Mouse (Mus musculus): Measurements from ENCODE around the gene Edar. TPM values are rescaled to one million over a fixed set of nuclear protein-coding genes. Genes with fewer than 3 reads are reported as not detected.
"Not testable (repeated sequence)": the region's sequence is repeated elsewhere in the genome, so short reads cannot be mapped to it uniquely, and the experiment has no call there.

Gene Edar
- 0.23 and 0.35 TPM in 2 replicates for polyA plus RNA-seq (2015; fragmentation: Nextera tagmentation; extraction: Ambion mirVana)

DNA sequence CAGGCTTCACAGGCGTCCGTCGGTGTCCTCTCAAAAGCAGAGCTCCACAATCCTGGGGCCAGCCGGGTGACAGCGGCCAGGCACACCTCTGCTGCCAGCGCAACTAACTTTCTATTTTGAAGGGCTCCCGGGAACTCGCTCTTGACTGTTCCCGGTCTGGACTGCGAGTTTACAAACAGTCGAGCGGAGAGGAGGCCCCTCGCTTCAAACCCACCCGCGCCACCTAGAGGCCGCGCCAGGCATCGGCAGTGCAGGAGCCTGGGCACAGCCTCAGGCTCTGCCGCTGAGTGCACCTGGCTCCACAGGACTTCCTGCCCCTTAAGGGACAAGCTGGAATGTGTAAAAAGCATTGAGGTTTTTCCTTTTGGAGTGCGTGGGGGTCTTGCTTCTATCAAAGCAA lies at the start of gene Edar:
TSS of gene Edar (minus strand) at position 122 of the 400 bp plus-strand sequence.
- Histone ChIP-seq H3K9ac (ENCODE audit: low read length) (peak within 1 kb of the TSS; percentile 63), H3K27ac (ENCODE audit: low read length) (no peak within 1 kb of the TSS), H3K4me3 (ENCODE audit: low read length) (peak within 1 kb of the TSS; percentile 51), H3K27me3 (ENCODE audit: control insufficient read depth, insufficient read depth, low read depth, low read length) (no peaks in the 10 kb centered on the region; the same call in 1 of the 2 replicates), H3K9me3 (ENCODE audit: control insufficient read depth, low read length) (no peaks in the 10 kb centered on the region), H3K4me1 (replicated peaks; ENCODE audit: control insufficient read depth, insufficient read depth, low read length) (peaks cover 2% of the 10 kb centered on the region; the same call in 1 of the 2 replicates), H3K36me3 (ENCODE audit: control insufficient read depth, insufficient read depth, low read length) (no peaks in the 10 kb centered on the region), H3K4me2 (ENCODE audit: low read depth, low read length) (peak within 1 kb of the TSS; percentile 76)
- peak; percentile 87 for ATAC-seq (ENCODE audit: low read depth)
- 3% methylated on average over 20 of the region's 20 CpGs for WGBS

DNA sequence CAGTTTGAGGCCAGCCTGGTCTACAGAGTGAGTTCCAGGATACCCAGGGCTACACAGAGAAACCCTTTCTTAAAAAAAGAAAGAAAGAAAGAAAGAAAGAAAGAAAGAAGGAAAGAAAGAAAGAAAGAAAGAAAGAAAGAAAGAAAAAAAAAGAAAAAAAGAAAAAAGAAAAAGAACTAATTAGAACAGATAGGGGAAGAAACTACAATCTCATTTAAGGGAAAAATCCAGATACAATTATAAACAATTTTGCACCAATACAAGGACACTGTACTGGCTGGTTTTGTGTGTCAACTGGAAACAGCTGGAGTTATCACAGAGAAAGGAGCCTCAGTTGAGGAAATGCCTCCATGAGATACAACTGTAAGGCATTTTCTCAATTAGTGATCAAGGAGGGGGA lies 42.7 kb upstream of the Edar start, which contains the start of gene Gm17542:
TSS of gene Gm17542 (minus strand) at position 101 of the 400 bp plus-strand sequence.
- H3K4me3 ChIP-seq (ENCODE audit: low read length); H3K9ac ChIP-seq (ENCODE audit: low read length); H3K27ac ChIP-seq (ENCODE audit: low read length); ATAC-seq (ENCODE audit: low read depth); H3K9me3 ChIP-seq (ENCODE audit: control insufficient read depth, low read length); H3K27me3 ChIP-seq (ENCODE audit: control insufficient read depth, insufficient read depth, low read depth, low read length); H3K4me1 ChIP-seq (replicated peaks; ENCODE audit: control insufficient read depth, insufficient read depth, low read length); H3K4me2 ChIP-seq (ENCODE audit: low read depth, low read length); H3K36me3 ChIP-seq (ENCODE audit: control insufficient read depth, insufficient read depth, low read length): not testable (repeated sequence)

DNA sequence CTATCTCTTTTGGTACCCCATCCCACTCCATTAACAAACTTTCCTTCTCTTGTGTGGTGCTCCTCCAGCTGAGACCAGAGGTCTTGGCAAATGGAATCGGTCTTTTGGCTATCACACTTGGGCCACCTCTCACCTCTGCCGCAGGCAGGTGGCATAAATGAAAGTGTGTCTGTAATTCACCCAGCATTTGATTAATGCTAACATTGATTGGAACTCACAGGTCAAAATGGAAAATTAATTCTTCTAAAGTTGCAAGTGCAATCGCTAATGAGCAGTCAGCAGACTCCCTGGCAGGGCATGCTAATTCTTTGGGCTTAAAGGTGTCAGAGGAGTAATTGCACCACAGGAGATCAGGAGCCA lies 39.3 kb upstream of the Edar start:
- H3K4me1 ChIP-seq (replicated peaks; ENCODE audit: control insufficient read depth, insufficient read depth, low read length) = peaks cover 3% of the 10 kb centered on the region; the same call in 1 of the 2 replicates
- no peaks in the 10 kb centered on the region for H3K36me3 ChIP-seq (ENCODE audit: control insufficient read depth, insufficient read depth, low read length)
- H3K4me2 ChIP-seq (ENCODE audit: low read depth, low read length) = peak overlapping the region; percentile 52
- WGBS = 41% methylated on average over 3 of the region's 3 CpGs
- no peak overlapping the region for H3K27ac ChIP-seq (ENCODE audit: low read length)
- H3K4me3 ChIP-seq (ENCODE audit: low read length) = peak overlapping the region; percentile 31
- H3K27me3 ChIP-seq (ENCODE audit: control insufficient read depth, insufficient read depth, low read depth, low read length) = no peaks in the 10 kb centered on the region
- no peak for ATAC-seq (ENCODE audit: low read depth)
- no peak overlapping the region for H3K9ac ChIP-seq (ENCODE audit: low read length)
- no peaks in the 10 kb centered on the region for H3K9me3 ChIP-seq (ENCODE audit: control insufficient read depth, low read length)

DNA sequence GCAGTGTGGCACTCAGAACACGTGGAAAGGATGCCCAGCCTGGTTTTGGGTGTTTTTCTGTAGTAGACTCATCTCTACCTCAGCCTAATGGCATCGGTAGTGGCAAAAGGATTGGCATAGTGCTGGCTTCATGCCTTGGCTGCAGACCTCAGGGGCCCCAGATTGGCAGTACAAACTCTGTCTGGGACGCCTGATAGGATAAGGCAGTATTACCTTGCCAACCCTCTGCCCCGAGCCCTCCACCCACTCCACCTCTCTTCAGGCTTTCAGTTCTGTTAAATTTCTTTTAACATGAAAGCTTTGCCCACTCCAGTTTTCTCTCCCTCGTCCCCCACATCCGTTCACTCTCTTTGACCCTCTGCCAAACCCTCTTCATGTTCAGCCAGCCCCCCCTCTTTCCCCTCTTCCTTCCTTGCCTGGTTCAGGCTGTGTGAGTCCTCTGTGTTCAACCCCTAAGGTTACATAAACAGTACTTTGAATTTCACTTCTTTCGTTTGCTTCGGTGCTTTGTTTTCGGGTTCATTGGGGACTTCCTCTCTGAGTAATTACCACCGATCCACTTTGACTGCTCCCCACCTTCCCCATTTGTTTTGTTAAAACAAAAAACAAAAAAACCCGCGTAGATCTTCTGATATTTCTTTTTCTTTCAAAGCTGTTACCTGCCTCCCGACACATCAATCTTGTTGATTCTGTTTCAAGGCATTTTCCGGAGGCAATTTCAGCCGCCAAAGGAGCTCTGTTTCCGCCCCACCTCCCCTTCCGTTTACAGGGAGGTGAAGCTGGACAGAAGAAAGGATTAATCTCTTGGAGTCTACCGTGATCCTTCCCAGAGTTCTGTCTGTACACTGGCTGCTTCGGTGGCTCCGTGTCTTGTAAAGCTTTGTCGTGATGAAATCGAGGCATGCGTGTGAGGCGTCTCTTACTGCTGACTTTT lies 38.7 kb upstream of the Edar start:
- Histone ChIP-seq H3K36me3 (ENCODE audit: control insufficient read depth, insufficient read depth, low read length) (no peaks in the 10 kb centered on the region), H3K4me3 (ENCODE audit: low read length) (peak overlapping the region; percentile 31), H3K4me2 (ENCODE audit: low read depth, low read length) (peak overlapping the region; percentile 52), H3K27me3 (ENCODE audit: control insufficient read depth, insufficient read depth, low read depth, low read length) (no peaks in the 10 kb centered on the region), H3K27ac (ENCODE audit: low read length) (peak overlapping the region; percentile 45; the same call in 1 of the 2 replicates), H3K9me3 (ENCODE audit: control insufficient read depth, low read length) (no peaks in the 10 kb centered on the region), H3K4me1 (replicated peaks; ENCODE audit: control insufficient read depth, insufficient read depth, low read length) (peaks cover 3% of the 10 kb centered on the region; the same call in 1 of the 2 replicates), H3K9ac (ENCODE audit: low read length) (peak overlapping the region; percentile 39)
- 12% methylated on average over 24 of the region's 24 CpGs for WGBS
- ATAC-seq (ENCODE audit: low read depth) = peak; percentile 65

DNA sequence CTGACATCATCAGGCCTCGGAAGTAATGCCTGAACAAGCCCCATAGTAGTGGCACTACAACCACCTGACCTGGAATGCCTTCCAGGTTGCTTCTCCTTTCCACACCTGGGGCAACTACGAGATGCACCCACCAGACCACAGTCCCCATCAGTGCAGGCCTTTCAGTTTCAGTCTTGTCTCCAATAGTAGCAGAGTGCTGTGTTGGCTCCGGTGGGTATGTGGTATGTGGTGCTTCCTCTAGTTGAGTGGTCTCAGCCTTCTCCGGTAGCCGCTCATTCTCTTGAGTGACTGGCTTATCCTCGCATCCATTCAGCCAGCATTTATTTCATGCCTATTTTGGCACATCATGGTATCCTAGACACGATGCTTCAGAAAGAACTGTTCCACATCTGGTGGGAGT lies 37.8 kb upstream of the Edar start:
- Histone ChIP-seq H3K4me2 (ENCODE audit: low read depth, low read length) (no peak overlapping the region), H3K4me3 (ENCODE audit: low read length) (no peak overlapping the region), H3K9ac (ENCODE audit: low read length) (no peak overlapping the region), H3K36me3 (ENCODE audit: control insufficient read depth, insufficient read depth, low read length) (no peaks in the 10 kb centered on the region), H3K27me3 (ENCODE audit: control insufficient read depth, insufficient read depth, low read depth, low read length) (no peaks in the 10 kb centered on the region), H3K9me3 (ENCODE audit: control insufficient read depth, low read length) (no peaks in the 10 kb centered on the region), H3K27ac (ENCODE audit: low read length) (no peak overlapping the region), H3K4me1 (replicated peaks; ENCODE audit: control insufficient read depth, insufficient read depth, low read length) (peaks cover 3% of the 10 kb centered on the region; the same call in 1 of the 2 replicates)
- WGBS = 83% methylated on average over 7 of the region's 7 CpGs
- no peak for ATAC-seq (ENCODE audit: low read depth)

DNA sequence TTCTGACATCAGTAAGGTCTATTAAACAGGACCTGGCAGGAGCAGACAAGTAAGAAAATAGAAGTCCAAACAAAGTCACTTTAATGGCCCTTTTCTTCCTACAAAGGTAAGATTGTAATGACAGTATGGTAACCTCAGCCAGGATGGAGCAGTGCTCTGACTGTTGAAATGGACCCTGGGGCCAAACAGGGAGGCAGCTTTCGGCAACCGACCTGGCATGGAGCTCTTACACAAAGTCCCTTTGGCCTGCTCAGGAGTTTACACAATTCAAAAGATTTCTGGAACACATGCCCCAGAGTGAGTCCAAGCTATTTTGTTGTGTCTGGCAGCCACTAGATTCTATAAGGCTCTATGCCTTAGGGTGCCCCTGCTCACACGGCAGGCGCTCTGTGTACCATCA lies 33.6 kb upstream of the Edar start:
- Histone ChIP-seq H3K4me2 (ENCODE audit: low read depth, low read length) (no peak overlapping the region), H3K9ac (ENCODE audit: low read length) (no peak overlapping the region), H3K4me1 (replicated peaks; ENCODE audit: control insufficient read depth, insufficient read depth, low read length) (peaks cover 3% of the 10 kb centered on the region; the same call in 1 of the 2 replicates), H3K36me3 (ENCODE audit: control insufficient read depth, insufficient read depth, low read length) (no peaks in the 10 kb centered on the region), H3K27me3 (ENCODE audit: control insufficient read depth, insufficient read depth, low read depth, low read length) (no peaks in the 10 kb centered on the region), H3K27ac (ENCODE audit: low read length) (no peak overlapping the region), H3K9me3 (ENCODE audit: control insufficient read depth, low read length) (no peaks in the 10 kb centered on the region), H3K4me3 (ENCODE audit: low read length) (no peak overlapping the region)
- 89% methylated on average over 4 of the region's 4 CpGs for WGBS
- ATAC-seq (ENCODE audit: low read depth) = no peak

DNA sequence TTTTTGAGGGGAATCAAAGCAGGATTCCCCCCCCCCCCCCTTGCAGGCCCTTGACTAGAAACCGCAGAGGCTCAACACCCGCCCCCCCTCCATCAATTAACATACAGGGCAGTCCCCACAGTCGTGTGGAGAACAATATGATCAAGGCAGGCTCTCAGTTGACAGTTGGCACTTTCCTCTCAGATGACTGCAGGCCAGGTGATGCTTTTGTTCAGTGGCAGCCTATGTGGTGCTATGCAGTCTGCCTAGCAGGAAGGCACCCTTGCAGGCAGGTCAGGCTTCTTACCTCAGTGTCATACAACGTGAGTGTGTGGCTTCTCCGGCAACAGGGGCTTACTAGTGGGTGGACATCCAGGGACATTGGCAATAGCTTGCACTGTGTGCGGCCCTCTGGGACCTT lies 25.1 kb upstream of the Edar start:
- Histone ChIP-seq H3K9me3 (ENCODE audit: control insufficient read depth, low read length) (no peaks in the 10 kb centered on the region), H3K4me2 (ENCODE audit: low read depth, low read length) (no peak overlapping the region), H3K4me3 (ENCODE audit: low read length) (no peak overlapping the region), H3K27ac (ENCODE audit: low read length) (no peak overlapping the region), H3K36me3 (ENCODE audit: control insufficient read depth, insufficient read depth, low read length) (no peaks in the 10 kb centered on the region), H3K4me1 (replicated peaks; ENCODE audit: control insufficient read depth, insufficient read depth, low read length) (no peaks in the 10 kb centered on the region), H3K9ac (ENCODE audit: low read length) (no peak overlapping the region), H3K27me3 (ENCODE audit: control insufficient read depth, insufficient read depth, low read depth, low read length) (no peaks in the 10 kb centered on the region)
- WGBS = 43% methylated on average over 6 of the region's 6 CpGs
- no peak for ATAC-seq (ENCODE audit: low read depth)

DNA sequence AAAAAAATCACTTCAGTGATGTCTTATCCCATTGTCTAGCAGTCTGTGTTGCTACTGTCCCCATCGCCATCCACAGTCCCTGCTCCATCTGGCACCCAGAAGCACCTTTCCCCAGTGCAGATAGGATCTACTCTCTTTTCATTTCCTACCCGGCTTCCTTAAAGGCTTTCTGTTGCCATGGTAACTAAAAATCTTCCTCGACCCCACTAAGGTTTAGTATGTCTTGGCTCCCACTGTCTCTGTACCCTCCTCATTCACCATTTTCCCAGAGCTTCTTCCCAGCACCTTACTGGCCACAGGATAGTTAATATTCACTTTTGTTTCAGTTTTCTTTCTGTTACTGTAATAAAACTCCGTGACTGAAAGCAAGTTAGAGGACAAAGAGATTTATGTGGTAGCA lies 24.7 kb upstream of the Edar start:
- H3K4me1 ChIP-seq (replicated peaks; ENCODE audit: control insufficient read depth, insufficient read depth, low read length) = no peaks in the 10 kb centered on the region
- WGBS = 31% methylated on average over 4 of the region's 4 CpGs
- H3K9ac ChIP-seq (ENCODE audit: low read length) = no peak overlapping the region
- H3K27me3 ChIP-seq (ENCODE audit: control insufficient read depth, insufficient read depth, low read depth, low read length) = no peaks in the 10 kb centered on the region
- H3K4me3 ChIP-seq (ENCODE audit: low read length) = no peak overlapping the region
- H3K4me2 ChIP-seq (ENCODE audit: low read depth, low read length) = no peak overlapping the region
- no peaks in the 10 kb centered on the region for H3K36me3 ChIP-seq (ENCODE audit: control insufficient read depth, insufficient read depth, low read length)
- H3K9me3 ChIP-seq (ENCODE audit: control insufficient read depth, low read length) = no peaks in the 10 kb centered on the region
- no peak for ATAC-seq (ENCODE audit: low read depth)
- no peak overlapping the region for H3K27ac ChIP-seq (ENCODE audit: low read length)

DNA sequence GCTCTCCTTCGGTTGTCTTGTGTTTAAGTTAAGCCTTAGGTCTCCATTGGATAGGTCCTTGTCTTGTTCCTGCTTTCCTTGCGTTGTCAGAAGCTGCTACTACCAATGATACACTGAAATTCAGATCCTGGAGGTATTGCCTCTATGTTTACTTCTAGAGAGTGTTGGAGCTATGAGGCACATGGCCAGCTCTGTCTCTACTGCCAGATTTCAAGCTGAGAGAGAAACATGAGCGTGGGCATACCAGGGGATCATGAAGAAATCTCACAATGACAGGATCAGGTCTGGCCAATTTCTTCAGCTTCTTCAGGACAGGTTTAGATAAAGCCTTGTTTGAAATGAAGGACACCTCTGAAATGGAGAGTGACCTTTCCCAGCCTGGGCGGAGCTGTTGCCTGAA lies 23.5 kb upstream of the Edar start:
- H3K4me2 ChIP-seq (ENCODE audit: low read depth, low read length) = no peak overlapping the region
- WGBS = 63% methylated on average over 4 of the region's 4 CpGs
- H3K36me3 ChIP-seq (ENCODE audit: control insufficient read depth, insufficient read depth, low read length) = no peaks in the 10 kb centered on the region
- no peak overlapping the region for H3K27ac ChIP-seq (ENCODE audit: low read length)
- no peak overlapping the region for H3K4me3 ChIP-seq (ENCODE audit: low read length)
- H3K9me3 ChIP-seq (ENCODE audit: control insufficient read depth, low read length) = no peaks in the 10 kb centered on the region
- H3K9ac ChIP-seq (ENCODE audit: low read length) = no peak overlapping the region
- no peaks in the 10 kb centered on the region for H3K4me1 ChIP-seq (replicated peaks; ENCODE audit: control insufficient read depth, insufficient read depth, low read length)
- no peak for ATAC-seq (ENCODE audit: low read depth)
- no peaks in the 10 kb centered on the region for H3K27me3 ChIP-seq (ENCODE audit: control insufficient read depth, insufficient read depth, low read depth, low read length)

Measured in lung, embryonic 16.5 days (tissue).